Mouse (Mus musculus) embryonic facial prominence, embryonic 14.5 days (tissue): Measurements from ENCODE around the gene Ang. TPM values are rescaled to one million over a fixed set of nuclear protein-coding genes. Genes with fewer than 3 reads are reported as not detected.
A peak's percentile ranks its signal among the peaks of the same experiment; 100 is the strongest.

Experiments used
- ATAC-seq: fragments of 200-750 bp; cut with Nextera tagmentation; 2 replicates; pipeline ENCODE4 v1.8.0; 2017; ENCODE audit warnings: low read depth, moderate number of reproducible peaks, moderate TSS enrichment
- DNase-seq: peaks from one replicate; pipeline ENCODE4 v3.0.0-alpha.2; 2015; ENCODE audit warnings: low spot score
- H3K27ac ChIP-seq: fragments of 300-500 bp; sonication (generic); replicated peaks from 2 replicates; pipeline ENCODE4 v1.5.1; 2014; ENCODE audit warnings: low read depth, mild to moderate bottlenecking, low read length, moderate library complexity
- H3K27me3 ChIP-seq: fragments of 300-500 bp; sonication (generic); replicated peaks from 2 replicates; pipeline ENCODE4 v1.6.1; 2014; ENCODE audit warnings: low read length; ENCODE audit not compliant: control insufficient read depth, insufficient read depth
- H3K36me3 ChIP-seq: fragments of 300-500 bp; sonication (generic); 2 replicates; pipeline ENCODE4 v1.6.1; 2014; ENCODE audit warnings: low read length, mixed read lengths; ENCODE audit not compliant: control insufficient read depth, insufficient read depth
- H3K4me1 ChIP-seq: fragments of 300-500 bp; sonication (generic); 2 replicates; pipeline ENCODE4 v1.6.1; 2014; ENCODE audit warnings: antibody characterized with exemption, low read length; ENCODE audit not compliant: control insufficient read depth, insufficient read depth
- H3K4me2 ChIP-seq: fragments of 300-500 bp; sonication (generic); 2 replicates; pipeline ENCODE4 v1.6.1; 2014; ENCODE audit warnings: low read depth, mild to moderate bottlenecking, low read length, moderate library complexity, mixed read lengths
- H3K4me3 ChIP-seq: fragments of 300-500 bp; sonication (generic); 2 replicates; pipeline ENCODE4 v1.5.1; 2014; ENCODE audit warnings: low read depth, mild to moderate bottlenecking, low read length
- H3K9ac ChIP-seq: fragments of 300-500 bp; sonication (generic); 2 replicates; pipeline ENCODE4 v1.6.1; 2014; ENCODE audit warnings: low read depth, mild to moderate bottlenecking, low read length, moderate library complexity, mixed read lengths
- H3K9me3 ChIP-seq: fragments of 300-500 bp; sonication (generic); 2 replicates; pipeline ENCODE4 v1.6.1; 2016; ENCODE audit warnings: low read length; ENCODE audit not compliant: control insufficient read depth
- WGBS: fragments of 180-500 bp; shearing (Covaris S2); extraction: QIAGEN DNeasy Blood & Tissue Kit; methylation state at CpG from one replicate; pipeline ENCODE4 v1.1.7; 2014; 5-methylcytosine and 5-hydroxymethylcytosine counted together
- polyA plus RNA-seq: library from polyadenylated mRNA; unstranded; fragments of >200 nt; fragmentation: Nextera tagmentation; extraction: Ambion mirVana; gene quantifications from 2 replicates; pipeline ENCODE4 v1.2.1, GENCODE M21; 2014

Ang gene
- polyA plus RNA-seq, 1 experiment from 2014 or later: 10.3 TPM

DNA sequence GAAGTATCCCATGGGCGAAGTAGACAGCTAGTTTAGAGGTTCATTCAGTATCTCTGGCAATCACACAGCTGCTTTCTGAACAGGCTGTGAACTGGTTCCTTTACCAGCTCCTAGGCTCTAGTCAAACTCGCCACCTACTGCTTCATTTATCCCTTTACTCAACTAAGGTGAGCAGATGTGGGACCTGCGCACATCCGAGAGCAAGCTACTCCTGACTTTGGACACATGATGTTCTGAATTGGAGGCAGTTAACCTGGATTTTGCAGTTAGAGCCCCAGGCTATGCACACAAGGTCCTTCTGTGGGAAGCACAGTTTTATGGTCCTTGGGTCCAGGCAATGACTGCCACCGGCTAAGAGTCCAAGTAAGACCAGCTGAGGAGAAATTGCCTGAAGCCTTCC, 30.2 kb upstream of the Ang start:
- no peaks in the 10 kb centered on the region for H3K9me3 ChIP-seq
- no peaks in the 10 kb centered on the region for H3K27me3 ChIP-seq
- no peak overlapping the region for H3K4me2 ChIP-seq
- no peak for ATAC-seq
- H3K9ac ChIP-seq: no peak overlapping the region
- H3K36me3 ChIP-seq: no peaks in the 10 kb centered on the region
- DNase-seq: no peak
- H3K27ac ChIP-seq: no peak overlapping the region
- no peaks in the 10 kb centered on the region; the same call in 1 of the 2 replicates for H3K4me1 ChIP-seq
- H3K4me3 ChIP-seq: no peak overlapping the region
- WGBS: 90% methylated on average over 5 of the region's 5 CpGs

DNA sequence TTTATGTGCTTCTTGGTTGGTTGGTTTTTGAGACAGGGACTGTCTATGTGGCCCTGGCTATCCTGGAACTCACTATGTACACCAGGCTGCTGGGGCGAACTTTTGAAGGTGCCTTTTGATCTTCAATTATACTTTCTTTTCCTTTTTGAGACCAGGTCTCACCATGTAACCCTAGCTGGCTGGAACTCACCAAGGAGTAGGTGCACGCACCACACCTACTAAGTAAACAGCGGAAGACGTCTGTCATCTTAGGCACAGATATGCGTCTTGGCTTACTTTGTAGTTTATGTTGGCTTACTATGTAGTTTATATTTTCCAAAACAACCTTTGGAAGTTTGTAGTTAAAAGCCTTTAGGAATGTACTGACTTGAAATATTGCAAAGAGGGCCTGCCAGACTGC, 22.0 kb upstream of the Ang start:
- no peaks in the 10 kb centered on the region for H3K9me3 ChIP-seq
- H3K4me2 ChIP-seq: no peak overlapping the region
- WGBS: 81% methylated on average over 5 of the region's 5 CpGs
- no peak for ATAC-seq
- DNase-seq: no peak
- H3K9ac ChIP-seq: no peak overlapping the region
- H3K4me3 ChIP-seq: no peak overlapping the region
- no peak overlapping the region for H3K27ac ChIP-seq
- no peaks in the 10 kb centered on the region for H3K27me3 ChIP-seq
- H3K4me1 ChIP-seq: no peaks in the 10 kb centered on the region
- no peaks in the 10 kb centered on the region for H3K36me3 ChIP-seq

DNA sequence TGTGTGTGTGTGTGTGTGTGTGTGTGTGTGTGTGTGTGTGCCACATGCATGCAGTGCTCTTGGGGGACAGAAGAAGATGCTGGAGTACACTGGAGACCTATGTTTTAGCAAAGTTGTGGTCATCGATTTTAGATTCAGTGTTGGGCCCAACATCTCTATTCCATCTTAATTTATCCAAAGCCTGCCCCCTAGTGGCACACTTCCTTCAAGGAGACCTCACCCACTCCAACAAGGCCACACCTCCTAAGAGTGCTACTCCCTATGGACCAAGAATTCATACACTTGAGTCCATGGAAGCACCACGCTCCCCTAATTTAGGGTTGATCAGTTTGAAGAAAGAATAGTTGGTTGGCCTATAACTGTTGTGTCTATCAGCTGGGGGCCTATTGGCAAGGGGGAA, 21.3 kb upstream of the Ang start:
- H3K9ac ChIP-seq: no peak overlapping the region
- no peak for ATAC-seq
- H3K4me3 ChIP-seq: no peak overlapping the region
- H3K27ac ChIP-seq: no peak overlapping the region
- H3K4me2 ChIP-seq: no peak overlapping the region
- no peak for DNase-seq
- 85% methylated on average over 2 of the region's 2 CpGs for WGBS
- no peaks in the 10 kb centered on the region for H3K9me3 ChIP-seq
- no peaks in the 10 kb centered on the region for H3K27me3 ChIP-seq
- H3K36me3 ChIP-seq: no peaks in the 10 kb centered on the region
- H3K4me1 ChIP-seq: no peaks in the 10 kb centered on the region

DNA sequence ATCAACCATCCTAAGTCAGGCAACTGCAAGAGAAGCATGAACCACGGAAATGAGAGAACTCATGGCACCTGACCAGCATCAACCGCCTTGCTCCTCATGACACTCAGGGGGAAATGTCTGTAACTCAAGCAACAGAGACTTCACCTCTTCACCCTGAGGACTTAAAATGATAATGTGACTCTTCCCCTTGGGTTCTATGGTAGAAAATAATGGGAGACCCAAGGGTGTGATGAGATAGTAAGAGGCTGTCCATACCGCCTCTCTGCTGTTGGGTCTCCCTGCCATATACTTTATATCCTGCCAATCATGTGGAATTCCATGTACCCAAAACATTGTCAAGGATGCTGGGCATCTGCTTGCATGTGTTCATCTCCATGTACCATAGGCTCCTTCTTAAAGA, 16.6 kb upstream of the Ang start, which contains the start of gene Olfr750:
Gene Olfr750, minus strand, starts transcription at position 101 of the 400 bp plus-strand sequence.
- ATAC-seq: no peak
- WGBS: 82% methylated on average over 3 of the region's 3 CpGs

DNA sequence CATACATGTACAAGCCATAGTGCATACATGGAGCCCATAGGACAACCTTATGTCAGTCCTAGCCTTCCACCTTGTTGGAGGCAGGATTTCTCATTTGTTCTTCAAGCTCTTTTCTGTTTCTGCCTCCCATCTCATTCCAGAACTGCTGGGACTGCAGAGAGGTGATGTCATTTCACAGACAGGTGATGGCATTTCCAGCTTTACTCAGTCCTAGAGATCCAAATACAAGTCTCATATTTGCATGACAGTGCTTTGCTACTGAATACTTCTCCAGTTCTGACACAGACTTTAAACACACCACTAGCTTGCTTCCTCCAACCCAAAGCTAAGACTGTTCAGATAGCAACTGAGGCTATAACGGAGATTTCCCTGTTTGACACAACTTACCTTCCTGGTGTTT, 11.8 kb upstream of the Ang start:
- no peak for ATAC-seq
- H3K27ac ChIP-seq: no peak overlapping the region
- no peak overlapping the region for H3K4me2 ChIP-seq
- no peak for DNase-seq
- no peak overlapping the region for H3K4me3 ChIP-seq
- H3K9me3 ChIP-seq: no peaks in the 10 kb centered on the region
- no peaks in the 10 kb centered on the region for H3K4me1 ChIP-seq
- H3K27me3 ChIP-seq: peaks cover 4% of the 10 kb centered on the region; the same call in 1 of the 2 replicates
- WGBS: 87% methylated on average over 1 of the region's 1 CpGs
- H3K9ac ChIP-seq: no peak overlapping the region
- no peaks in the 10 kb centered on the region for H3K36me3 ChIP-seq

More for the DNA sequence above, 16.6 kb upstream of the Ang start, which contains the start of gene Olfr750:
- Histone ChIP-seq H3K4me1 (no peaks in the 10 kb centered on the region), H3K36me3 (no peaks in the 10 kb centered on the region), H3K27me3 (no peaks in the 10 kb centered on the region), H3K9ac (no peak within 1 kb of the TSS), H3K4me2 (no peak within 1 kb of the TSS), H3K4me3 (no peak within 1 kb of the TSS), H3K27ac (no peak within 1 kb of the TSS), H3K9me3 (no peaks in the 10 kb centered on the region)
- DNase-seq: no peak

DNA sequence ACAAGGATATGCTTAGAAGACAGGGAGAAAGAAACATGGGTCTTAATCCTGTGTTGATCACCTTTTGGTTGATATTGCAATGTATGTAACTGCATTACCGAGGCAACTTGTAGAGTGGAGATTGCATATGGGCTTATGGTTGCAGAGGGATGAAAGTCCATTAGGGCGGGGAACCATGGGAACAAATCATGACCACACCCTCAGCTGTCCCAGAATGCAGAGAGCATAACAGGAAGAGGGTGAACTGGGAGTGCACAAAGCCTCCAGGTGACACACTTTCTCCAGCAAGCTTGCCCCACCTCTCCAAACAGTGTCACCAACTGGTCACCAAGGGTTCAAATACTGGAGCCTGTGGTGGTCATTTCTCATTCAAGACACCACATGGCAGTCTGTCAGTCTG, 9.9 kb upstream of the Ang start:
- no peak overlapping the region for H3K9ac ChIP-seq
- 83% methylated on average over 2 of the region's 2 CpGs for WGBS
- no peaks in the 10 kb centered on the region for H3K36me3 ChIP-seq
- no peaks in the 10 kb centered on the region for H3K4me1 ChIP-seq
- no peak for DNase-seq
- no peak overlapping the region for H3K27ac ChIP-seq
- H3K4me3 ChIP-seq: no peak overlapping the region
- no peak for ATAC-seq
- no peak overlapping the region for H3K4me2 ChIP-seq
- no peaks in the 10 kb centered on the region for H3K9me3 ChIP-seq
- peaks cover 4% of the 10 kb centered on the region; the same call in 1 of the 2 replicates for H3K27me3 ChIP-seq

DNA sequence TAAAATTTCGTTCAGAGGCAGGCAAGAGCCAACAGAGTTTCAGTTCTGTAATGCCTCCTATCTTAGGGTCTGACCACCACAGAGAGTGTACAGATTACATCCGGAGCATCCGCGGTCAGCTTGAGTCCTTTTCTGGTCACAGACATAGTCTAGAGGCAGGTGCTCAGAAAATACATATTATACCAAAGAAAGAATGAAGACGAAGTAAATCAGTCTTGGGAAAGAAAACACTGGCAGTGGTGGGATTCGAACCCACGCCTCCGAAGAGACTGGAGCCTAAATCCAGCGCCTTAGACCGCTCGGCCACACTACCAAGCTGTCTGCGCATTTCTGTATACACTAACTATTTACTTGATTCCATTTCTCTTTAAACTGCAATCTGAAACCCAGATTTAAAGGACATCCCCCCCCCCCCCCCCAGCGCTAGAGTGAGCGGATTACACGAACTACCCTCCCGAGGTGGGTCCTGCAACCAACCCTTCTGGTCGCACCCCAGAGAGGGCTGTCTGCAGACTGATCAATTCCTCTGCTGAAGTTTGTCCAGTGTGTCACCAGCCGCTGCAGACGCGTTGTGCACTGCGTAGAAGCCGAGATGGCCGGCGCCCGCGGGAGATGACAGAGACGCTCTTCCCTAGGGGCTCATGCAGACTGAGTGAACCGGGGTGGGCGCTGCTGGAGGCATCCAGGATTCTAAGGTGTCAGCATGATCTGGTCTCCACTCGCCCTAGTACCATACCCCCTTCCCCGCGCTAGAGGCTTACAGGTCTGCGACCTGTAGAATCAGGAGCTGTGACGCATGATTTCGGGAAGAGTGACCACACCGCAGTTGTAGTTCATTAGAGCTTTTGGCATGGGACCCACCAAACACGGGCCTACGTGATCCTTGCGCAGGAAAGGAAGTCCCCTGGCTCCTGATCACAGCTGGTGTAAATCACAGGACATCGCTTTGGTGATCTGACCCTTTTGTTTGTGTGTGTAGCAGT, 8.1 kb upstream of the Ang start:
- H3K4me3 ChIP-seq: peak overlapping the region; percentile 44
- no peak overlapping the region for H3K27ac ChIP-seq
- H3K27me3 ChIP-seq: peaks cover 4% of the 10 kb centered on the region; the same call in 1 of the 2 replicates
- peak overlapping the region; percentile 62 for H3K4me2 ChIP-seq
- WGBS: 2% methylated on average over 40 of the region's 40 CpGs
- peak overlapping the region; percentile 47 for H3K9ac ChIP-seq
- DNase-seq: peak; percentile 70
- H3K36me3 ChIP-seq: no peaks in the 10 kb centered on the region
- H3K4me1 ChIP-seq: no peaks in the 10 kb centered on the region
- peak; percentile 73 for ATAC-seq
- no peaks in the 10 kb centered on the region for H3K9me3 ChIP-seq

DNA sequence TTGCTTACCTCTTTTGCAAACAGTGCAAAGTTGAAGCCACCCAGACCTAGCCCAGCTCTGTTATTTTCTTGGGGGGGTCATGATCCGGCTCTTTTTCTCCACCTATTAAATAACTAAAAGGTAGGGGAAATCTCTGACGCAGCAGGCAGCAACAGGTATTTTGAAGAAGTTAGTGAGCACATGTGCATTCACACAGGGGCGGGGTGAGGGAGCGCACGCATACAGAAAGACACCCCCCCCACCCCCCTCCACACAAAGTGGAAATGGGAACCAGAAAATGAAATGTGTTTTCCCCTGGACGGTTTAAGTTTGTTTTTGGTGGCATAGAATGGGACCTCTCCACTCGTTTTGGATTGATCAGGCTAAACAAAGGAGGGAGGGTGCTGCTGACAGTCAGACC, 7.1 kb upstream of the Ang start:
- Histone ChIP-seq H3K36me3 (no peaks in the 10 kb centered on the region), H3K27ac (no peak overlapping the region), H3K9me3 (no peaks in the 10 kb centered on the region), H3K9ac (peak overlapping the region; percentile 47), H3K4me3 (peak overlapping the region; percentile 44), H3K4me1 (no peaks in the 10 kb centered on the region), H3K4me2 (peak overlapping the region; percentile 62), H3K27me3 (peaks cover 4% of the 10 kb centered on the region; the same call in 1 of the 2 replicates)
- ATAC-seq: no peak
- DNase-seq: no peak
- 8% methylated on average over 7 of the region's 7 CpGs for WGBS
